Mouse (Mus musculus) B cell, adult 2 months (primary cell): ENCODE data around the gene Trim47.
A peak's percentile ranks its signal among the peaks of the same experiment; 100 is the strongest.
"Not testable (repeated sequence)": the region's sequence is repeated elsewhere in the genome, so short reads cannot be mapped to it uniquely, and the experiment has no call there.

Experiments used
- DNase-seq, 2 experiments: peaks; one replicate each; pipeline ENCODE4 v3.0.0; 2022

The Trim47 gene

GRCm38 (mm10) chr11:116134171-116134570, 7.2 kb upstream of the Trim47 start:
- no peak for DNase-seq

- DNase-seq, result no peak
These were observed 6.5 kb upstream of the Trim47 start for GRCm38 (mm10) chr11:116133497-116133896.

GRCm38 (mm10) chr11:116132366-116133333, 5.6 kb upstream of the Trim47 start:
- DNase-seq, result no peak

GRCm38 (mm10) chr11:116131349-116132170, 4.5 kb upstream of the Trim47 start:
- DNase-seq, result no peak

GRCm38 (mm10) chr11:116130488-116131205, 3.6 kb upstream of the Trim47 start, which contains the start of gene Trim65:
Gene Trim65, minus strand, starts transcription at chr11:116131128.
- DNase-seq, result peak; percentile 86 to 90

- peak; percentile 40 to 43 for DNase-seq
These were observed 3.0 kb upstream of the Trim47 start for GRCm38 (mm10) chr11:116129993-116130487.

- DNase-seq, result no peak
These were observed 2.2 kb upstream of the Trim47 start for GRCm38 (mm10) chr11:116129091-116129790.

- no peak for DNase-seq
These were observed 976 bp upstream of the Trim47 start for GRCm38 (mm10) chr11:116127986-116128385.

- no peak for DNase-seq
These were observed 749 bp downstream of the Trim47 start for GRCm38 (mm10) chr11:116126261-116126660.

- not testable (repeated sequence) for DNase-seq
These were observed 5.2 kb downstream of the Trim47 start for GRCm38 (mm10) chr11:116121731-116122245.

- DNase-seq, result peak; percentile 41 to 42
These were observed 9.2 kb downstream of the Trim47 start for GRCm38 (mm10) chr11:116117819-116118218.

GRCm38 (mm10) chr11:116117241-116117640, 9.8 kb downstream of the Trim47 start:
- DNase-seq, result no peak

GRCm38 (mm10) chr11:116111611-116112203, 15.3 kb downstream of the Trim47 start:
- no peak for DNase-seq

- no peak for DNase-seq
These were observed 15.9 kb downstream of the Trim47 start for GRCm38 (mm10) chr11:116111067-116111466.

GRCm38 (mm10) chr11:116110540-116110939, 16.5 kb downstream of the Trim47 start:
- DNase-seq, result no peak

GRCm38 (mm10) chr11:116110131-116110530, 16.9 kb downstream of the Trim47 start:
- DNase-seq, result no peak

- peak; percentile 47 to 49 for DNase-seq
These were observed 17.4 kb downstream of the Trim47 start for GRCm38 (mm10) chr11:116109441-116110081.

- no peak for DNase-seq
These were observed 18.4 kb downstream of the Trim47 start for GRCm38 (mm10) chr11:116108464-116109137.

- no peak for DNase-seq
These were observed 19.2 kb downstream of the Trim47 start for GRCm38 (mm10) chr11:116107777-116108285.
